Mouse (Mus musculus): ENCODE measurements around the gene Npas2.

DNA sequence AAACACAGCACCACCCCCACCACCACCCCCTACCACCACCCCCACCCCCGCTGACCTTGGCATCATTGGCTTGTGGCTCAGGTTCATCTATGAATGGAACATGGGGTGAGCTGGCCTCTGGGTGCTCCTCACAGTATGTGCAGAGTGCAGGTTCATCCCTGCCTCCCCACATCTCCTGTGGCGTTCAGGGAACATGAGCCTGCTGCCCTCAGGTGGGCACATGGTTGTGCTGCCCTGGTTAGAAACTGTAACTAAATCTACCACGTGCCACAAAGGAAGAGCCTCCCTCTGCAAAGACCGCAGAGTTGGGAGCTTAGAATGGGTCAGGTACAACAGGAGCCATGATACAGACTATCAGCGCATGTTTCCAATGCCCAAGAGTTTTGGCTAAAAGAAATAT lies 149.7 kb downstream of the Npas2 start:
- TF ChIP-seq POLR2A (IDR thresholded peaks at IDR 0.05; ENCODE audit: control insufficient read depth, low read depth, low read length), result no peak
- TF ChIP-seq CTCF (IDR thresholded peaks at IDR 0.05; ENCODE audit: control insufficient read depth, insufficient read depth, insufficient replicate concordance, low read depth, low read length), result no peak
